ENCODE assay signal across 36 mouse cellular contexts in genomic region chr8:94089715-94090114, GRCm38 (mm10). TPM values are rescaled to one million over a fixed set of nuclear protein-coding genes. Genes with fewer than 3 reads are reported as not detected.
A peak's percentile ranks its signal among the peaks of the same experiment; 100 is the strongest.
DNase-seq lines count a peak whose midpoint lies in the region; ATAC-seq lines count a peak whose summit lies in the region.
"Had no signal": no experiment of that assay in that cellular context is flagged by ENCODE, and none has a peak within 500 bp of the region (broad histone marks: within the 10 kb centered on the region; RNA-seq: fewer than 3 reads in every experiment).

No protein-coding gene starts in this region.

- H3K4me1 ChIP-seq in hindbrain, embryonic 13.5 days (replicated peaks): no peaks in the 10 kb centered on the region
- H3K4me1 ChIP-seq in hindbrain, embryonic 10.5 days (replicated peaks): 0 out of 2 replicates have a peak, but pooled peaks cover 2% of the 10 kb centered on the region
- H3K4me1 ChIP-seq: embryonic facial prominence, embryonic 10.5 days; embryonic facial prominence, embryonic 13.5 days; forebrain, embryonic 12.5 days; heart, embryonic 10.5 days had no signal

- no peak for ATAC-seq in hindbrain, embryonic 13.5 days (ENCODE audit: low FRiP score)
- ATAC-seq in granulocyte monocyte progenitor cell, adult 5-6 weeks (replicated peaks; ENCODE audit: poor library complexity, severe bottlenecking): peak; percentile 99
- ATAC-seq: forebrain, embryonic 16.5 days; intestine, postnatal 0 days had no signal

- no peak overlapping the region for H3K4me2 ChIP-seq in hindbrain, embryonic 13.5 days
- H3K4me2 ChIP-seq: embryonic facial prominence, embryonic 13.5 days; forebrain, embryonic 12.5 days; heart, embryonic 13.5 days; hindbrain, embryonic 14.5 days had no signal

- no peaks in the 10 kb centered on the region for H3K27me3 ChIP-seq in hindbrain, embryonic 13.5 days
- no peaks in the 10 kb centered on the region for H3K27me3 ChIP-seq in hindbrain, embryonic 10.5 days (ENCODE audit: insufficient read depth, poor library complexity, severe bottlenecking)
- H3K27me3 ChIP-seq: CH12.LX; embryonic facial prominence, embryonic 13.5 days; forebrain, embryonic 12.5 days; heart, embryonic 13.5 days had no signal

- 0 out of 2 replicates have a peak overlapping the region, but pooled peaks have one; percentile 35 for H3K9ac ChIP-seq in hindbrain, embryonic 13.5 days
- H3K9ac ChIP-seq: embryonic facial prominence, embryonic 13.5 days; forebrain, embryonic 12.5 days; heart, embryonic 13.5 days; hindbrain, embryonic 14.5 days had no signal

- DNase-seq in hindbrain, embryonic 10.5 days (ENCODE audit: low spot score): no peak
- DNase-seq in A20 (ENCODE audit: low read depth, low spot score): peak; percentile 75
- peak; percentile 65 for DNase-seq in R1 (ENCODE audit: low read depth, low spot score)
- DNase-seq in heart, postnatal 4 days: no peak
- DNase-seq in kidney, adult 9 months: no peak
- DNase-seq in frontal cortex, postnatal 10 days (ENCODE audit: low spot score in 2 of 2): no peak
- DNase-seq: adrenal gland, adult 2 months; adrenal gland, postnatal 14 days; B cell, adult 2 months; cerebellum, adult 11 months; cerebellum, adult 2 months; cerebellum, adult 9-11 months; cerebellum, postnatal 25 days; embryo, embryonic 11 days; gastrocnemius, adult 2 months; gastrocnemius, postnatal 14 days; heart, adult 2 months; heart, postnatal 14 days had no signal

- H3K4me3 ChIP-seq in hindbrain, embryonic 13.5 days: no peak overlapping the region
- no peak overlapping the region for H3K4me3 ChIP-seq in hindbrain, embryonic 10.5 days
- H3K4me3 ChIP-seq: embryonic facial prominence, embryonic 10.5 days; embryonic facial prominence, embryonic 13.5 days; erythroblast, embryonic 14.5 days; forebrain, embryonic 12.5 days; gastrocnemius, adult 2 months; heart, adult 2 months; heart, embryonic 10.5 days; heart, embryonic 13.5 days had no signal

- H3K27ac ChIP-seq in hindbrain, embryonic 13.5 days: no peak overlapping the region
- H3K27ac ChIP-seq in hindbrain, embryonic 10.5 days: no peak overlapping the region
- H3K27ac ChIP-seq: embryonic facial prominence, embryonic 10.5 days; embryonic facial prominence, embryonic 13.5 days; forebrain, embryonic 12.5 days; gastrocnemius, adult 2 months; heart, adult 2 months; heart, embryonic 10.5 days; heart, embryonic 13.5 days; hindbrain, embryonic 14.5 days had no signal

- WGBS in hindbrain, embryonic 13.5 days: 68% methylated on average over 6 of the region's 6 CpGs
- WGBS in hindbrain, embryonic 10.5 days: 68% methylated on average over 6 of the region's 6 CpGs

- H3K9me3 ChIP-seq in hindbrain, embryonic 13.5 days: no peaks in the 10 kb centered on the region
- H3K9me3 ChIP-seq in hindbrain, embryonic 10.5 days: no peaks in the 10 kb centered on the region
- H3K9me3 ChIP-seq: embryonic facial prominence, embryonic 10.5 days; embryonic facial prominence, embryonic 13.5 days; forebrain, embryonic 12.5 days; heart, embryonic 10.5 days; heart, embryonic 13.5 days had no signal

- peaks cover 41% of the 10 kb centered on the region for H3K36me3 ChIP-seq in hindbrain, embryonic 13.5 days
- H3K36me3 ChIP-seq in hindbrain, embryonic 10.5 days: peaks cover 27% of the 10 kb centered on the region
- H3K36me3 ChIP-seq: heart, embryonic 13.5 days had no signal

RNA-seq across cellular contexts. Expression of gene Bbs2, which starts 9.0 kb away (rescaled TPM):
- 22.0 and 25.3 TPM in 2 replicates for polyA plus RNA-seq in hindbrain, embryonic 13.5 days (2015; fragmentation: Nextera tagmentation; extraction: Ambion mirVana)
- 16.9 and 19.0 TPM in 2 replicates for polyA plus RNA-seq in hindbrain, embryonic 10.5 days (2016; fragmentation: Nextera tagmentation; extraction: Ambion mirVana)
- total RNA-seq in granulocyte monocyte progenitor cell, adult 5-6 weeks (2014; fragmentation: Nextera tagmentation): 3.8 and 17.6 TPM in 2 replicates
- total RNA-seq in granulocyte monocyte progenitor cell, adult 5-6 weeks (2017): 5.1 and 15.6 TPM in 2 replicates
- total RNA-seq in heart, postnatal 4 days (2021): 1 to 10 TPM; 6.7 to 7.1 TPM

RNA-seq across cellular contexts. Expression of gene Mt4, which starts 47.3 kb away (rescaled TPM):
- not detected in 2 replicates for polyA plus RNA-seq in hindbrain, embryonic 13.5 days (2015; fragmentation: Nextera tagmentation; extraction: Ambion mirVana)
- not detected in 2 replicates for polyA plus RNA-seq in hindbrain, embryonic 10.5 days (2016; fragmentation: Nextera tagmentation; extraction: Ambion mirVana)
- total RNA-seq in granulocyte monocyte progenitor cell, adult 5-6 weeks (2014; fragmentation: Nextera tagmentation): not detected in 2 replicates
- not detected in 2 replicates for total RNA-seq in granulocyte monocyte progenitor cell, adult 5-6 weeks (2017)
- total RNA-seq in heart, postnatal 4 days (2021): not detected
- total RNA-seq: adrenal gland, adult 2 months; adrenal gland, postnatal 14 days; adrenal gland, postnatal 4 days; CH12.LX; gastrocnemius, adult 2 months; gastrocnemius, postnatal 14 days; gastrocnemius, postnatal 4 days; heart, adult 2 months; heart, postnatal 14 days; hematopoietic stem cell, adult 5-6 weeks; MEL had no signal
- polyA plus RNA-seq: adrenal gland, adult 2 months; cerebellum, adult 2 months; cortical plate, adult 2 months; embryonic facial prominence, embryonic 10.5 days; embryonic facial prominence, embryonic 13.5 days; erythroblast, embryonic 14.5 days; forebrain, embryonic 12.5 days; forebrain, embryonic 16.5 days; heart, adult 2 months; heart, embryonic 10.5 days; heart, embryonic 13.5 days; heart, embryonic 16.5 days; hindbrain, embryonic 14.5 days had no signal

RNA-seq across cellular contexts. Expression of gene Ogfod1, which starts 52.7 kb away (rescaled TPM):
- 16.9 TPM in 2 replicates for polyA plus RNA-seq in hindbrain, embryonic 13.5 days (2015; fragmentation: Nextera tagmentation; extraction: Ambion mirVana)
- 10.8 and 12.1 TPM in 2 replicates for polyA plus RNA-seq in hindbrain, embryonic 10.5 days (2016; fragmentation: Nextera tagmentation; extraction: Ambion mirVana)
- total RNA-seq in granulocyte monocyte progenitor cell, adult 5-6 weeks (2014; fragmentation: Nextera tagmentation): 36.1 and 38.6 TPM in 2 replicates
- 19.7 and 21.8 TPM in 2 replicates for total RNA-seq in granulocyte monocyte progenitor cell, adult 5-6 weeks (2017)
- 10 to 100 TPM; 18.1 to 20.4 TPM for total RNA-seq in heart, postnatal 4 days (2021)

RNA-seq across cellular contexts. Expression of gene Nudt21, which starts 52.9 kb away (rescaled TPM):
- polyA plus RNA-seq in hindbrain, embryonic 13.5 days (2015; fragmentation: Nextera tagmentation; extraction: Ambion mirVana): 109 and 112 TPM in 2 replicates
- 162 and 166 TPM in 2 replicates for polyA plus RNA-seq in hindbrain, embryonic 10.5 days (2016; fragmentation: Nextera tagmentation; extraction: Ambion mirVana)
- total RNA-seq in granulocyte monocyte progenitor cell, adult 5-6 weeks (2014; fragmentation: Nextera tagmentation): 115 and 133 TPM in 2 replicates
- 140 and 162 TPM in 2 replicates for total RNA-seq in granulocyte monocyte progenitor cell, adult 5-6 weeks (2017)
- total RNA-seq in heart, postnatal 4 days (2021): 10 to 100 TPM; 55.0 to 56.1 TPM

Comparison
In these comparisons a context has a peak if more than half of its experiments do, and no peak if none do; other contexts are left out.
1. DNase-seq: peak in A20 (single experiment) and R1 (single experiment); none in hindbrain, embryonic 10.5 days (single experiment), heart, postnatal 4 days (single experiment), kidney, adult 9 months (single experiment) and frontal cortex, postnatal 10 days (0 of 2).